Mouse (Mus musculus) right cerebral cortex, postnatal 14 days (tissue): ENCODE data around the gene Lrrc42.
A peak's percentile ranks its signal among the peaks of the same experiment; 100 is the strongest.

Experiments used
- DNase-seq: peaks from one replicate; pipeline ENCODE4 v3.0.0; 2022

The Lrrc42 gene

DNA sequence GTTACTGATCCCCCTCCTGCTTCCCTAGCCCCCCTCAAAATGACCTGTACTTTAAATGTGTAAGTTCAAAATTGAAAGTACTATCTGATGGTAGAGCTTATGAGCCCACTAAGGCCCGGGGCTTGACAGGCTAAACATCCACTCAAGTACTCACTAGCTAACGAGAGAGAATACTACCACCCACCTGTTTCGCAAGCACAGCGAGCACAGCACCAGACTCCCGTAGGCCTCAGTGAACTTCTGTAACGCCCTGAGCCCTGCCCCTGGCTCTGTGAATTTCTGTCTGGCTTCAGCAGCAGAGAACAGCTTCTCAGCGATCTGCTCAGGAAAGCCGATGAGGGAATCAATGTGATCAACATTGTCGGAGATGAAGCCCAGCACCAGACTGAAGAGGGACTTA, 6.2 kb downstream of the Lrrc42 start:
- no peak for DNase-seq

DNA sequence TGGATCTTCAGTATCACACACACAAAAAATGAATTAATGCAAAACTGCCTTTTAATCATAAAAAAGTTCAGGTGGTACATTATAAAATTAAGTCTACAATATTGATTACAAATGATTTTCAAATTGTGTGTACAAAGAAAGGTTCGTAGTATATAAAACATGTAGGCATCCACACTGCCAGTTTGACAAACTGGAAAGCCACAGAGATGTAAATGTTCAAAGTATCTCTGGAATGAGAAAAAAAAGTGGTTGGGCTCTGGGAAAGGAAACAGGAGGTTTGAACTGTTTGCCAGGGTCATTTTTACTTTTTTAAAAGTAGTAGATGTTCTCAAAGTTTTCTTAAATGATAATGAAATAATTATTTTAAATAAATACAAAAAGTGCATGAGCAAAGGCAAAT, 7.3 kb downstream of the Lrrc42 start:
- DNase-seq = no peak

DNA sequence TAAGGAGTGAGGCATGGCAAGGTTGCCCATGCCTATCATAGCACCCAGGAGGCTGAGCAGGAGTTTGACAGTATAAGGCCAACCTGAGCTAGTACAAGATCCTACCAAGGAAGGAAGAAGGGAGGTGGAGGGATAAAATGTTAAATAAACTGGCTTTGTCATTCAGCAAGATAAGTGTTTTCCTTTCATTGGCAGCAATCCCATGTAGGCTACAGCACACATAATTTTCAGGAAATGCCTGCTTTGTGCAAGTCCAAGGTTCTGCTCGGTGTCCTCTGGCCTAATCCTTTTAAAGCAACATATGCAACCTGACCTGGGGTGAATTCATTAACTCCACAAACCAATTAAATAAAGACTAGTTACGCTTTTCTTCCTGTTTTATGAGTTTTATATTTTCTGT, 8.0 kb downstream of the Lrrc42 start:
- no peak for DNase-seq

- DNase-seq = no peak
These were observed 9.7 kb downstream of the Lrrc42 start for GRCm38 (mm10) chr4:107243365-107244333.

GRCm38 (mm10) chr4:107240196-107240595, 13.1 kb downstream of the Lrrc42 start:
- DNase-seq = no peak

GRCm38 (mm10) chr4:107238253-107238652, 15.1 kb downstream of the Lrrc42 start:
- no peak for DNase-seq

DNA sequence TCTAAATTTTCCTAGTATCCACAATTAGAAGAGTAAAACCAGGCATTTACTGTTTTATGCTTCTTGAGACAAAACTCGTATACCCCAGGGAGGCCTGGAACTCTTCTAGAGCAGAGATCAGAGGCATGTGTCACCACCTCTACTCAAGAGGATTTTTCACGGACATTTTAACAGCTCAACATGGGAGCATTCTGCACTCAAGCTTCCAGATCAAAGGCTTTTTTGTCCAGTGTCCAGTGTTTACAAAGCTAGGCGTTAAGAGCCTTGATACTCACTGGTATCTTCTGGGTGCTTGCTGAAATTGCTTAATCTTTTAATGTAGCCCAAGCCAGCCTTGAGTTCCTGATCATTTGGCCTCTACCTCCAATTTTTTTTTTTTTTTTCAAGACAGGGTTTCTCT, 21.1 kb downstream of the Lrrc42 start:
- DNase-seq = no peak

DNA sequence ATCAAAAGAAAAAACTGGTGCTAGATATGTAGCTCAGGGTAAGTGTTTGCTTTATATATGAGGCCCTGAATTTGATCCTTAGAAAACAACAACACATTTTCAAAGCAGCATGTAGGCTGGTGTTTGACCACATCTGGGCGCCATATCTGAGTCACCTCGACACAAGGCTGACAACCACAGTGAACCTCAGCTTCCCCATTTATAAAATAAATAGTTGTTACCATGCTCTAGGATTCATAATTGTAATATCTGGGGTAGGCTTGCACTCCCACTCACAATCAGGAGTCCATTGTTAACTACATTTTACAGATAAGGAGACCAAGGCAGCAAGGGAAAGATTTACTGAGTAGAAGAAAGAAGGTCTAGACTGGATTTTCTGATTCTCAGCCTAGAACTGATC, 27.0 kb downstream of the Lrrc42 start:
- no peak for DNase-seq

GRCm38 (mm10) chr4:107223225-107224204, 29.8 kb downstream of the Lrrc42 start:
- DNase-seq = peak; percentile 19

GRCm38 (mm10) chr4:107221524-107221923, 31.8 kb downstream of the Lrrc42 start:
- no peak for DNase-seq

GRCm38 (mm10) chr4:107217574-107217973, 35.8 kb downstream of the Lrrc42 start:
- no peak for DNase-seq

GRCm38 (mm10) chr4:107213279-107214011, 39.9 kb downstream of the Lrrc42 start:
- DNase-seq = no peak

DNA sequence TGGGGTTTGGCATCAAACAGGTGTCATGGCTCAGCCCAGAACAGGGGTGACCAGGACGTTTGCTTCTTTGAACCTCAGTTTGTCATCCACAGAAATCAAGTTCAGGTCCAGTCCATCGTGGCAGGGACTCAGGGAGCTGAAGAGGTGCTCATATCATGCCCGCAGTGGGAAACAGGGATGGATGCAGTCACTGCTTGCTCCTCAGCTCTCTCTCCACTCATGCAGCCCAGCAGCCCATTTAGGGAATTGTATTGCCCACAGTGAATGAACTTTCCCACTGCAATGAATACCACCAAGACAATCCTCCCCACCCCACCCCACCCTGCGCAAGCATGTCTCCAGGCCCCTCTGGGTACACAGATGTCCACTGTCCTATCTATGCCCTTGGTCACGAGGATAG, 41.4 kb downstream of the Lrrc42 start:
- no peak for DNase-seq

GRCm38 (mm10) chr4:107211465-107211864, 41.9 kb downstream of the Lrrc42 start:
- peak; percentile 42 for DNase-seq

- DNase-seq = no peak
These were observed 42.7 kb downstream of the Lrrc42 start for GRCm38 (mm10) chr4:107210483-107211097.

- DNase-seq = no peak
These were observed 44.5 kb downstream of the Lrrc42 start, which contains the start of gene Ldlrad1 for GRCm38 (mm10) chr4:107208880-107209279. Gene Ldlrad1, plus strand, starts transcription at chr4:107209180.

DNA sequence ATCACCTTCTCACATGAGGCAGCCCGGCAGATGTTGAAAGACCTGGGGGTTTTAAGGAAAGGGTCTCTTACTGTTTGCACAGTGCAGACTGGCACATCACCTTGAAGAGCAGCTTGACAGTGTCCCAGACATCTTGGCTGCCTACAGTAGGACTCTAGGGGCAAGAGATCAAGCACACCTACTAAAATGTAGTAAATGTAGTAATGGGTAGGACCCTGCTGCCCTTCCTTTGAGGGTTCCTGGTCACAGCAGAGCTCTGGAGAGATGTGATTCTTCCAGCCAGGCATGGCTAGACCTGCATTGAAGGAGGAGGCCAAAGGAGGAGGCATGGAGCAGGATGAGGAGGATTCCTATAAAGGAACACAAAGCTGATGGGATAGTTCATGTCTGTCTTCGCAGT, 46.3 kb downstream of the Lrrc42 start:
- DNase-seq = no peak

DNA sequence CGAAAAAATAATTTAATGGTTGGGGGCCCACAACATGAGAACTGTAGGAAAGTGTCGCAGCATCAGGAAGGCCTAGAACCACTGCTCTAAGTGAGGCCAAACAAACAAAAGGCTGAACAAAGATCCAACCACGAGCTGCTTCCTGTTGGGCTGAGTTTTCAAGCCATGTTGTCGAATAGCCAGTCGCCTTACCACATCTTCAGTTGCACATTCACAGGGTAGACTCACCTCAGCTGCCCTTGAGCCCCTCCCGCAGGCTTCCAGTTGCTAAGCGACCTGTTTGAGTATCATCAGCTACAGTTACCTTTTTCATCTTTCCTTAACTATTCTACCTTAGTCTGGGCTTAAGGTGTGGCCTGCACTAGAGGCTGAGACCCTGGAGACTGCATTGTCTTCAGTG, 50.3 kb downstream of the Lrrc42 start:
- no peak for DNase-seq

GRCm38 (mm10) chr4:107201779-107202178, 51.6 kb downstream of the Lrrc42 start:
- DNase-seq = no peak

DNA sequence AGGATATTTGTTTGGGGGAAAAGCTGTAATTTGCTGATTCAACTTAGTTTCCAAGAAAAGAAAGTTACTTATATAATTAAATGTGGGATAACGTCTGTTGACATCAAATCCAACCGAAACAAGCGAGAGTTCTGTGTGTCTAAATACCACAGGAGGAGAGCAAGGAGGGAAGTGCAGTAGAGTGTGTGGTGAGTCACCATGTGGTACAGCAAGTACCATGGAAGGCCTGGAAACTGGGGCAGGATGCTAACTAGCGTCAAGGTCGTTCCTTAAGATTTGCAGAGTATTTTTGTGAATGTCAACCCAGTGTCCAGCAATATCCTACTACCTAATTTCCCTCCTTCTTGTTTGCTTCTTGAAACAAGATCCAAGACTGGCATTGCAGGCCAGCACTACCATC, 55.3 kb downstream of the Lrrc42 start:
- DNase-seq = no peak

GRCm38 (mm10) chr4:107196454-107196853, 56.9 kb downstream of the Lrrc42 start:
- DNase-seq = no peak

GRCm38 (mm10) chr4:107193841-107194240, 59.5 kb downstream of the Lrrc42 start:
- DNase-seq = no peak
